Mouse (Mus musculus) thymus, adult 2 months (tissue): Measurements from ENCODE around the gene Cited2. TPM values are rescaled to one million over a fixed set of nuclear protein-coding genes. Genes with fewer than 3 reads are reported as not detected.
A peak's percentile ranks its signal among the peaks of the same experiment; 100 is the strongest.

ENCODE experiments used
- DNase-seq: peaks from one replicate; pipeline ENCODE4 v3.0.0; 2021
- H3K27ac ChIP-seq: fragments of 200-500 bp; 2 replicates; pipeline ENCODE4 v1.5.1; 2012; ENCODE audit warnings: low read length, control low read depth; ENCODE audit not compliant: control insufficient read depth, insufficient read depth
- H3K27me3 ChIP-seq: fragments of 200-500 bp; 2 replicates; pipeline ENCODE4 v1.6.1; 2012; ENCODE audit warnings: mild to moderate bottlenecking, low read length, moderate library complexity, mixed read lengths; ENCODE audit not compliant: control insufficient read depth, insufficient read depth
- H3K36me3 ChIP-seq: fragments of 200-500 bp; 2 replicates; pipeline ENCODE4 v1.6.1; 2012; ENCODE audit warnings: mild to moderate bottlenecking, low read length, moderate library complexity; ENCODE audit not compliant: control insufficient read depth, insufficient read depth
- H3K4me1 ChIP-seq: fragments of 200-500 bp; replicated peaks from 2 replicates; pipeline ENCODE4 v1.6.1; 2012; ENCODE audit warnings: low read length; ENCODE audit not compliant: control insufficient read depth, insufficient read depth
- H3K4me3 ChIP-seq: fragments of 200-500 bp; 2 replicates; pipeline ENCODE4 v1.5.1; 2012; ENCODE audit warnings: mild to moderate bottlenecking, low read length, control low read depth, moderate library complexity; ENCODE audit not compliant: control insufficient read depth, insufficient read depth
- CTCF ChIP-seq: fragments of 200-500 bp; IDR thresholded peaks from 2 replicates; pipeline ENCODE4 v1.5.1; 2012; ENCODE audit warnings: mild to moderate bottlenecking, control low read depth, low read length, moderate library complexity, borderline replicate concordance; ENCODE audit not compliant: control insufficient read depth, poor library complexity, insufficient read depth; ENCODE audit errors: extremely low read depth
- POLR2A ChIP-seq: fragments of 200-500 bp; IDR thresholded peaks from 2 replicates; pipeline ENCODE4 v1.6.1; 2012; ENCODE audit warnings: mild to moderate bottlenecking, low read length, control low read depth, moderate library complexity; ENCODE audit not compliant: control insufficient read depth, poor library complexity, insufficient read depth; ENCODE audit errors: extremely low read depth
- WGBS: fragments of 180-500 bp; shearing (Covaris S2); methylation state at CpG from one replicate; pipeline ENCODE4 v1.1.7; 2018; 5-methylcytosine and 5-hydroxymethylcytosine counted together
- polyA plus RNA-seq: library from polyadenylated mRNA; depleted of rRNA; stranded (reverse); fragments of >200 nt; gene quantifications from 2 replicates; pipeline ENCODE4 v1.2.3, GENCODE M21; 2012

Gene Cited2
- polyA plus RNA-seq, 1 experiment: 42.8 TPM

- peak; percentile 97 for DNase-seq
- under 1% methylated on average over 24 of the region's 24 CpGs for WGBS
- TF ChIP-seq CTCF (no peak), POLR2A (peak; percentile 65; the same call in 1 of the 2 replicates)
- no peaks in the 10 kb centered on the region for H3K36me3 ChIP-seq
- peak overlapping the region; percentile 98 for H3K27ac ChIP-seq
- H3K4me1 ChIP-seq: peaks cover 2% of the 10 kb centered on the region; the same call in 1 of the 2 replicates
- H3K27me3 ChIP-seq: no peaks in the 10 kb centered on the region
- H3K4me3 ChIP-seq: peak overlapping the region; percentile 84
These were observed 860 bp upstream of the Cited2 start for GRCm38 (mm10) chr10:17722158-17722557.

GRCm38 (mm10) chr10:17723421-17723841 lies 413 bp downstream of the Cited2 start:
- Histone ChIP-seq H3K27me3 (no peaks in the 10 kb centered on the region), H3K36me3 (no peaks in the 10 kb centered on the region), H3K27ac (peak overlapping the region; percentile 78), H3K4me1 (peaks cover 6% of the 10 kb centered on the region; the same call in 1 of the 2 replicates), H3K4me3 (peak overlapping the region; percentile 84)
- WGBS: under 1% methylated on average over 30 of the region's 30 CpGs
- no peak for DNase-seq
- TF ChIP-seq POLR2A: no peak
- TF ChIP-seq CTCF: no peak

GRCm38 (mm10) chr10:17723871-17724741 lies 1.1 kb downstream of the Cited2 start:
- TF ChIP-seq POLR2A (no peak), CTCF (peak; percentile 76; the same call in 1 of the 2 replicates)
- H3K4me1 ChIP-seq: peaks cover 6% of the 10 kb centered on the region; the same call in 1 of the 2 replicates
- DNase-seq: peak; percentile 91
- peak overlapping the region; percentile 84 for H3K4me3 ChIP-seq
- H3K36me3 ChIP-seq: no peaks in the 10 kb centered on the region
- WGBS: under 1% methylated on average over 65 of the region's 65 CpGs
- peak overlapping the region; percentile 78; the same call in 1 of the 2 replicates for H3K27ac ChIP-seq
- no peaks in the 10 kb centered on the region for H3K27me3 ChIP-seq

DNA sequence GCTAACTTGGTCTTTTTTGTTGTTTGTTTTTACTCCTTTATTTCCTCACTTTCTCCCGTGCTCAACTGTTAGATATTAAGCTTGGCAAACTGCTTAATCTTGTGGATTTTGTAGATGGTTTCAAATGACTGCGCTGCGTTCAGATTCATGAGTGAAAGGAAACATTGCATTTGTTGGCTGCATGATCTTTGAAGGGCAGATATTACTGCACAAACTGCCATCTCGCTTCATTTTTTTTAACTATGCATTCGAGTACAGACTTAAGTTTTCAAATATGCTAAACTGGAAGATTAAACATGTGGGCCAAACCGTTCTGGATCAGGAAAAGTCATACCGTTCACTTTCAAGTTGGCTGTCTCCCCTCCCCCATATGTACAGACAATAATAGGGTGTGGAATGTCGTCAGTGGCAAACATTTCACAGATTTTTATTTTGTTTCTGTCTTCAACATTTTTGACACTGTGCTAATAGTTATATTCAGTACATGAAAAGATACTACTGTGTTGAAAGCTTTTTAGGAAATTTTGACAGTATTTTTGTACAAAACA lies 2.1 kb downstream of the Cited2 start:
- no peak overlapping the region for H3K27ac ChIP-seq
- H3K27me3 ChIP-seq: no peaks in the 10 kb centered on the region
- no peaks in the 10 kb centered on the region for H3K36me3 ChIP-seq
- H3K4me3 ChIP-seq: no peak overlapping the region
- DNase-seq: no peak
- TF ChIP-seq POLR2A (no peak), CTCF (no peak)
- peaks cover 8% of the 10 kb centered on the region for H3K4me1 ChIP-seq
- WGBS: 76% methylated on average over 8 of the region's 8 CpGs

GRCm38 (mm10) chr10:17725644-17726372 lies 2.8 kb downstream of the Cited2 start:
- 91% methylated on average over 7 of the region's 7 CpGs for WGBS
- Histone ChIP-seq H3K4me3 (no peak overlapping the region), H3K36me3 (no peaks in the 10 kb centered on the region), H3K27ac (no peak overlapping the region), H3K27me3 (no peaks in the 10 kb centered on the region), H3K4me1 (peaks cover 8% of the 10 kb centered on the region)
- TF ChIP-seq POLR2A (no peak), CTCF (no peak)
- no peak for DNase-seq

GRCm38 (mm10) chr10:17726373-17726720 lies 3.3 kb downstream of the Cited2 start:
- DNase-seq: no peak
- Histone ChIP-seq H3K27me3 (no peaks in the 10 kb centered on the region), H3K4me1 (peaks cover 8% of the 10 kb centered on the region), H3K36me3 (no peaks in the 10 kb centered on the region), H3K4me3 (no peak overlapping the region), H3K27ac (no peak overlapping the region)
- 99% methylated on average over 2 of the region's 2 CpGs for WGBS
- TF ChIP-seq CTCF (no peak), POLR2A (no peak)
